Mouse (Mus musculus) kidney, adult 2 months (tissue): ENCODE results near the gene Zfp629.

Experiments
- CTCF ChIP-seq: fragments of 200-500 bp; conservative IDR thresholded peaks from 2 replicates; pipeline ENCODE4 v1.5.1; 2011; ENCODE audit warnings: low read depth, mild to moderate bottlenecking, control low read depth, low read length, moderate library complexity, mixed read lengths; ENCODE audit not compliant: insufficient read depth, insufficient read length
- POLR2A ChIP-seq: fragments of 200-500 bp; IDR thresholded peaks from one replicate; pipeline ENCODE4 v1.6.1; 2011; ENCODE audit warnings: low read depth, low read length, control low read depth

GRCm38 (mm10) chr7:127616881-127617280 lies 1.3 kb upstream of the Zfp629 start:
- TF ChIP-seq CTCF, result no peak
- TF ChIP-seq POLR2A, result no peak
